Mouse (Mus musculus) lung, adult 2 months (tissue): ENCODE data around the gene Ldlrad3. TPM values are rescaled to one million over a fixed set of nuclear protein-coding genes. Genes with fewer than 3 reads are reported as not detected.

Source experiments
- DNase-seq: peaks from one replicate; pipeline ENCODE4 v3.0.0; 2022
- H3K4me1 ChIP-seq: fragments of 200-500 bp; 2 replicates; pipeline ENCODE4 v1.6.1; 2011; ENCODE audit warnings: low read length; ENCODE audit not compliant: control insufficient read depth, insufficient read depth
- H3K4me3 ChIP-seq: fragments of 200-500 bp; replicated peaks from 2 replicates; pipeline ENCODE3; 2011; ENCODE audit warnings: low read depth, mild to moderate bottlenecking, control low read depth, low read length; ENCODE audit errors: extremely low read depth
- CTCF ChIP-seq: fragments of 200-500 bp; IDR thresholded peaks from 2 replicates; pipeline ENCODE4 v1.5.1; 2011; ENCODE audit warnings: mild to moderate bottlenecking, low read length, control low read depth; ENCODE audit not compliant: insufficient read depth
- POLR2A ChIP-seq: fragments of 200-500 bp; IDR thresholded peaks from 2 replicates; pipeline ENCODE4 v1.6.1; 2011; ENCODE audit warnings: low read depth, mild to moderate bottlenecking, control low read depth, low read length, borderline replicate concordance; ENCODE audit errors: extremely low read depth
- WGBS: fragments of 180-500 bp; shearing (Covaris S2); methylation state at CpG from one replicate; pipeline ENCODE4 v1.1.7; 2018; 5-methylcytosine and 5-hydroxymethylcytosine counted together
- polyA plus RNA-seq: library from polyadenylated mRNA; depleted of rRNA; stranded (reverse); fragments of >200 nt; gene quantifications from 2 replicates; pipeline ENCODE4 v1.2.3, GENCODE M21; 2012

The Ldlrad3 gene
- polyA plus RNA-seq, 1 experiment, result 14.6 TPM

DNA sequence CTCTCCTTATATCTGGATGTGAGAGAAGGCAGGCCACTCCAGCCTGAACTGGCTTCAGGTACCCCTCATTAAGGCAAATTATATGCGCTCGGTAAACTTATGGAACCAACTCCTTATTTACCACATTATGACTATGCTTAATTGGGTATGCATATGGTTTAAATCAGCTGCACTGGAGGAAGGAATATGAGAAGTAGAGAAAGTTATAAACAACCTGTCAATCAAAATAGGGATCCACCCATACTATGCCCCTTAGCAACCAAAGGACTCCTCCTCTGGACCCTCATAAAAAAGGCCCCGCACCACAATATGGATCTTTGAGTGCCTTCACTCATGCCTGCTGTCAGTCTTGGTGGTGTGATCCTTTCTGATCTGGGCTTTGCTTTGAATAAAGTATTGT, 165.6 kb downstream of the Ldlrad3 start:
- no peak for DNase-seq
- no peak for TF ChIP-seq CTCF
- no peak for TF ChIP-seq POLR2A
- Histone ChIP-seq H3K4me3 (no peak overlapping the region), H3K4me1 (no peaks in the 10 kb centered on the region)
- 93% methylated on average over 3 of the region's 3 CpGs for WGBS

DNA sequence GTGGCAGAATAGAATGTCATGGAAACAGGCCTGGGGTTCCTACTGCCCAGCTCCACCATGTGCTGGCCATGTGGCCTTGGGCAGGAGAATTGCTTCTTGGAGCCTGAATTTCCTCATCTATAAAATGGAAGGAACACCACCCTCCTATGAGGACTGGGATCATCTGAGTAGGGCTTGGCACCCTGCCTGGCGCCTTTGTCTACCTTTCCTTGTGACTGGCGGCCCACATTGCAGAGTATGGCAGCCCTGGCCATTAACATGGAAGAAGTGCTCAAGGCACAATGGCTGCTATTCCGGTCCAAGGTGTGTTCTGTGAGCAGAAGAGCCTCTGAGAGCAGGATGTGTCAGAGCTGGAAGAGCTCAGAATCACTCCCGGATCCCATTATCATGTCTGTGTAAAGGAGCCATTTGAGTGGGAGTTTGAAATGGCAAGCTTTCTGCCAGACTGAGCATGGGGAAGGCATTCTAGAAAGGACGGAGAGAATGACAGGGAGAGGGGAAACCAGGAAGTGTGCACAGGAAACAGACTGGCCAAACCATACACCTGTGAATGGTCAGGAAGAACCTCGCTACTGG, 171.6 kb downstream of the Ldlrad3 start:
- WGBS, result 88% methylated on average over 6 of the region's 6 CpGs
- H3K4me1 ChIP-seq, result no peaks in the 10 kb centered on the region
- no peak overlapping the region for H3K4me3 ChIP-seq
- TF ChIP-seq POLR2A, result no peak
- no peak for TF ChIP-seq CTCF
- no peak for DNase-seq

DNA sequence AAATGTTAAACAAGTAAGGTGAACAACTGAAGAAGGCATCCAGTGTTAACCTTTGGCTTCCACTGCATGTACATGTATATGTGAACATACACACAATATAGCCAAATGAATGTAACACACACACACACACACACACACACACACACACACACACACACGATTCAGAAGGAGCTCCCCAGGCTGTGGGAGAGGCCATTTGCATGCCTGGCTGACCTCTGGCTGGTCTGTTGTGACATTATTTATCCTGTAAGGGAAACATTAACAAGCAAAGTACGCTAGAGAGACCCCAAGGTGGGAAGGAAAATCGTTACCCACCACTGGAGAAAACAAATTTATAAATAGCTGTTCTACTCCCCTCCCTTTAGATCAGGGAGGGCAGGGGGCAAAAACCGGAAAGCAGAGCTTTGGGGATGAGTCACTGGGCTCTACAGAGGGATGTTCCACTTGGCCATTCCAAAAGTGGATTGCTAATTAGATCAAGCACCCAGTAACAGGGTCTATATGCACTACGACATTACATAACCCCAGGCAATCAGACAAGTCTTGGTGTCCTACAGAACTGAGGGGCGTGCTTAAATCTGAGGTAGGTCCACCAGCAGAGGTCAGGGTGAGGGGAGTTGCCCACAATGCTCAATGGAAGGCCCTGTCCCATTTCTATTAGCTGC, 174.7 kb downstream of the Ldlrad3 start:
- TF ChIP-seq POLR2A, result no peak
- no peak for DNase-seq
- Histone ChIP-seq H3K4me1 (0 out of 2 replicates have a peak, but pooled peaks cover under 1% of the 10 kb centered on the region), H3K4me3 (no peak overlapping the region)
- WGBS, result 68% methylated on average over 6 of the region's 6 CpGs

DNA sequence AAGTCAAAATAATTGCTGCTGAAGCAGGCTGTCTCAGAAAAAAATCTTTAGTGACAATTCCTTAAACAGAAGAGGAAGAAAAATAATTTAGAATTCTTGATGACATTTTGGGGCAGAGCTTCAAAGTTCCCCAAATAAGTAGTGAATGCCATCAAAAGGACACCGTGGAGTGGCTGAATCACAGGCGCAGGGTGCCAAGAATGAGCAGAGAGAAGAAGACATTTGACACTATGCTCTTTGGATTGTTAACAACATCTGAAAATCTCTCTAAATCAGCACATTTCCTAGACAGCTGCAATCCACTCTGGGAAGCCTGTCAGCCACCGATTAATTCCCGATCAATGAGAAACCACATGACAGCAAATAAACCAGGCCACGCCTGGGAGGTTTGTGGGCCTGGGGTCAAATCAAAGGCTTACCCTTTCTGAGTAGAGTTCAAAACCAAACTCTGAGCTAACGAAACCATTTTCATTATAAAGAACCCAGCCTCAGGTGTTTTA, 176.4 kb downstream of the Ldlrad3 start:
- Histone ChIP-seq H3K4me3 (no peak overlapping the region), H3K4me1 (peaks cover 4% of the 10 kb centered on the region; the same call in 1 of the 2 replicates)
- 68% methylated on average over 6 of the region's 6 CpGs for WGBS
- TF ChIP-seq CTCF (no peak), POLR2A (no peak)
- no peak for DNase-seq

DNA sequence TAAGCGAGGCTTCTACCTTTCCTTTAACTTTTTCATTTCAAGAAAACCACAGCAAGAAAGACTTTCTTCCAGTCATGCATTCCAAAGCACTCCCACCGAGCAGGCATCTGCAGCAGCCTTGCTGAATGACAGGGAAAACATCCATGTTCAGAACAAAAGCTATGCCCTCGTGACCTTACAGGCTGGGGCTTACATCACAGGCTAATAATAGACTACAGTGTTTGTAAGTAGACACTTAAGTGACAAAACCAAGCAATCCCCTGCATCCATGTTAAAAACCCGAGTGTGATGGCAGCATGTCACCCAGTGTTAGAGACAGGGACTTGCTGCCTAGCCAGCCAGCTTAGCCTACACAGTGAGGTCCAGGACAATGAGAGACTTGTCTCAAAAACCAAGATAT, 180.0 kb downstream of the Ldlrad3 start:
- H3K4me3 ChIP-seq, result no peak overlapping the region
- peaks cover 18% of the 10 kb centered on the region for H3K4me1 ChIP-seq
- TF ChIP-seq POLR2A, result no peak
- no peak for DNase-seq
- WGBS, result 30% methylated on average over 4 of the region's 4 CpGs

DNA sequence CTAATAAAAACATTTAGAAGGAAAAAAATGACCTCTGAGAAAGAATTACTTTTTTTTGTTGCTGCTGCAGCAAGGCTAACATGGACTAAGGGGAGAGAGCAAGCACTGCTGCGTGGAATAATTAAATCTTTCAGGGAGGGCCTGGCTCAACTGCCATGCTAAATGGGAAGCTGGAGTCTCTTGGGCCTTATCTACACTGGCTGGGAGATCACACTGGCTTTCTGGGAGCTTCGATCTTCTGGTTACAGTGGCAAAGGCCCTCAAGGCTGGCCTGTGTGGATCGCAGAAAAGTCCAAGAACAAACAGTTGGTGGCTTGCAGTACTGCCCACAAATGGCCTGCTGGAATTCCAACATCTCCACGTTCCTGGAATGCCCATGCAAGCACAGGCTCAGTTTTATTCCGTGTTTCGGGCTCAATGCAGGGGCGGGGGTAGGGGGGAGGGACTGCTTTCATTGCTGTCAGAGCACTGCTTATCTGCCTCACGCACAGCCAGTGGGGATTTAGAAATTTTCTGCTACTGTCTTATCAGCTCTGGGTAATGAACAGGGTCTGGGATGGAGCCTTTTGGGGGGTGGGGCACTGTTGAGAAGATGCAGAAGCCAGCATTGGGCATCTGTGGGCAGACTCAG, 180.7 kb downstream of the Ldlrad3 start:
- no peak overlapping the region for H3K4me3 ChIP-seq
- WGBS, result 57% methylated on average over 8 of the region's 8 CpGs
- no peak for TF ChIP-seq CTCF
- TF ChIP-seq POLR2A, result no peak
- peaks cover 18% of the 10 kb centered on the region for H3K4me1 ChIP-seq
- no peak for DNase-seq

DNA sequence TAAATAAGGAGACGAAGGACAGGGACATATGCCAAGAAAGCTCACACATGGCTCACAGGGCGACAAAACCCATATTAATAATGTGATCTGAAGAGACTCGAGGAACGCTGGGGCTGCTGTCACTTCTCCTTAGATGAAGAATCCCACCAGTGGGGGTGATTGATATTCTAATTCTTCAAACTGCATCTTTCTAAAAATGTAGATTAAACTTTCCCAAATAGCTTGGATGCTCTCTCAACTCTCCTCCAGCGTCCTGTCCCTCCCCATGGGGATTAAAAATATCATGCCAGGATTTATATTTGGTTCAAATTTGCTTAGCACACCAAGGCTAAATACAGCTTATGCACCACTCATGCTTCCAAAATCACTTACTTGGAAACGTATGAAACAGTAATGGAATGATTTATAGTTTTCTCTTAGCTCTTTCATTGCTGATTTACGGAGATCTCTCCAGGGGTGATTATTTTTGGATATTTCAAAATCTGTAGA, 182.4 kb downstream of the Ldlrad3 start:
- WGBS, result 70% methylated on average over 7 of the region's 7 CpGs
- peaks cover 18% of the 10 kb centered on the region for H3K4me1 ChIP-seq
- H3K4me3 ChIP-seq, result no peak overlapping the region
- no peak for TF ChIP-seq CTCF
- TF ChIP-seq POLR2A, result no peak
- no peak for DNase-seq

DNA sequence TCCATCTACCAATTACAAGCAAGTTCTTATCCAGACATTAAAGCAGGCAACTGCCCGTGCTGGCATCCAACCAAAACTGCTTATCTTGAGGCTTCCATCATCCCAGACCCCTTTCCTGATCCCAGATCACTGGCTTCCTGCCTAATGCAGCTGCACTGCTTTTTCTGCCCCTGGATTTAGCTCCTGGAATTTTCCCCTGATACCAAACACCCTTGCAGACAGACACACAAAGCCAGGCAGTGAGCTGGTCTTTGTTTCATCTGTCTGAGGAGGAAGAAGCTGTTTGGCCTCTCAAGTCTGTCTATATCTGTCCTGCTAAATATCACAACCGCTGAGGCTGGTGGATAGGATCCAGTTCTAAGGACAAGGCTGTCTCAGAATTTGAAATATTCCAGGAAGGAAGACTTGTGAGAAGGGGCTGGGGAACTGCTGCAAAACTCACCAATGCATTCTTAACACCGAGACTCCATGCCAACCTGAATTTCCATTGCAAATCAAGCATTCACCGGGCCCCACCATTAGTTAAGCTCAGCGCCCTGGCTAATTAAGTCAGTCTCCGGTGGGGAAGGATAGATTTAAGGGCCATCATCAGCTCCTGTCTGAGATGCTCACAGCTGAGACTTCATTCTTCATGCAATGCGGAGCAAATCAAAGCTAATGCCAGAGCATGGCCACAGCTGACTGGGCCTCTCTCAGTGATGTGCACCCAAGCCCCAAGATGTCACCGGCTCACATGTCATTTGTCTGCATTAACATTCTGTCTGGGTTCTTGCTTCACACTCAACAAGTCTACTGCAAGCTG, 183.0 kb downstream of the Ldlrad3 start:
- H3K4me3 ChIP-seq, result no peak overlapping the region
- DNase-seq, result no peak
- 48% methylated on average over 8 of the region's 8 CpGs for WGBS
- TF ChIP-seq CTCF (no peak), POLR2A (no peak)
- H3K4me1 ChIP-seq, result peaks cover 18% of the 10 kb centered on the region

DNA sequence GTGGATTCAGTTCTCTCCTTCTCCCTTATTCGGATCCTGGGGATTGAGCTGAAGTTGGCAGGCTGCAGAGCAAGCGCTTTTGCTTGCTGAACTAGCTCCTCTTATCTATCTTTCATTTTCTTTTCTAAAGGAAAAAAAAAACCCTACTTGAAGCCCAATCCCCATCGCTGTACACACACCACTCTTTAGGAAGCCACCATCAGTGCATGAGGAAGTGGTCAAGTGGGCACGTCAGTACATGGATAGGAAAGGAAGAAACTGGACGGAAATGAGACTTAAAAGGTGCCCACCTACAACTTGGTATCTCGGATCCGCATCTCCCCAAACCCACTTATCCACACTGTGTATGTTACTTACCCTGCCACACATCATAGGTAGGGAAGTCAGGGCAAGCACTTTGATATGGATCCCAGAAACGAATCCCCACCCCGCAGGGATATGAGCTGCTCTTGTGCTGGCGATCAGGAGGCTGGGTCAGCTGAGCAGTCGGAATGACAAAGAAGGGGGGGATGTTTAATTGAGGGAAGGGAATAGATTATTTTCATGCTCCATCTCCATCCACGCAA, 183.7 kb downstream of the Ldlrad3 start:
- 33% methylated on average over 12 of the region's 12 CpGs for WGBS
- H3K4me3 ChIP-seq, result no peak overlapping the region

More for the DNA sequence above, 183.7 kb downstream of the Ldlrad3 start:
- TF ChIP-seq POLR2A (no peak), CTCF (no peak)
- no peak for DNase-seq
- H3K4me1 ChIP-seq, result peaks cover 18% of the 10 kb centered on the region
